Mouse (Mus musculus) neural tube, embryonic 14.5 days (tissue): ENCODE measurements around the gene Ufsp2. TPM values are rescaled to one million over a fixed set of nuclear protein-coding genes. Genes with fewer than 3 reads are reported as not detected.

ENCODE experiments used
- ATAC-seq: fragments of 200-750 bp; cut with Nextera tagmentation; 2 replicates; pipeline ENCODE4 v1.8.0; 2017; ENCODE audit warnings: low read depth, mild to moderate bottlenecking, moderate TSS enrichment, moderate library complexity
- H3K27ac ChIP-seq: fragments of 300-500 bp; sonication (generic); 2 replicates; pipeline ENCODE4 v1.5.1; 2014; ENCODE audit warnings: low read depth, mild to moderate bottlenecking, control low read depth, low read length, moderate library complexity, mixed read lengths
- H3K27me3 ChIP-seq: fragments of 300-500 bp; sonication (generic); 2 replicates; pipeline ENCODE4 v1.6.1; 2014; ENCODE audit warnings: low read length; ENCODE audit not compliant: control insufficient read depth, insufficient read depth
- H3K36me3 ChIP-seq: fragments of 300-500 bp; sonication (generic); 2 replicates; pipeline ENCODE4 v1.6.1; 2014; ENCODE audit warnings: low read length, mixed read lengths; ENCODE audit not compliant: control insufficient read depth, insufficient read depth
- H3K4me1 ChIP-seq: fragments of 300-500 bp; sonication (generic); 2 replicates; pipeline ENCODE4 v1.6.1; 2014; ENCODE audit warnings: low read length; ENCODE audit not compliant: control insufficient read depth, insufficient read depth
- H3K4me2 ChIP-seq: fragments of 300-500 bp; sonication (generic); 2 replicates; pipeline ENCODE4 v1.6.1; 2014; ENCODE audit warnings: mild to moderate bottlenecking, low read depth, low read length, control low read depth
- H3K4me3 ChIP-seq: fragments of 300-500 bp; sonication (generic); 2 replicates; pipeline ENCODE4 v1.5.1; 2014; ENCODE audit warnings: low read depth, low read length, control low read depth, mixed read lengths
- H3K9ac ChIP-seq: fragments of 300-500 bp; sonication (generic); replicated peaks from 2 replicates; pipeline ENCODE4 v1.6.1; 2014; ENCODE audit warnings: low read depth, mild to moderate bottlenecking, control low read depth, low read length, mixed read lengths
- H3K9me3 ChIP-seq: fragments of 300-500 bp; sonication (generic); 2 replicates; pipeline ENCODE4 v1.6.1; 2016; ENCODE audit warnings: low read length; ENCODE audit not compliant: control insufficient read depth
- WGBS: fragments of 180-500 bp; shearing (Covaris S2); extraction: QIAGEN DNeasy Blood & Tissue Kit; methylation state at CpG from one replicate; pipeline ENCODE4 v1.1.7; 2014; 5-methylcytosine and 5-hydroxymethylcytosine counted together
- polyA plus RNA-seq: library from polyadenylated mRNA; unstranded; fragments of >200 nt; fragmentation: Nextera tagmentation; extraction: Ambion mirVana; gene quantifications from 2 replicates; pipeline ENCODE4 v1.2.1, GENCODE M21; 2014

Gene Ufsp2
- polyA plus RNA-seq, 1 experiment from 2014 or later = 69.6 TPM

GRCm38 (mm10) chr8:46007050-46007672 is 31.8 kb downstream of the Ufsp2 start:
- H3K4me1 ChIP-seq = 0 out of 2 replicates have a peak, but pooled peaks cover 3% of the 10 kb centered on the region
- no peak overlapping the region for H3K9ac ChIP-seq
- H3K27me3 ChIP-seq = no peaks in the 10 kb centered on the region
- no peak overlapping the region for H3K4me3 ChIP-seq
- no peak for ATAC-seq
- H3K9me3 ChIP-seq = no peaks in the 10 kb centered on the region
- no peak overlapping the region for H3K27ac ChIP-seq
- no peak overlapping the region for H3K4me2 ChIP-seq
- H3K36me3 ChIP-seq = no peaks in the 10 kb centered on the region
- 53% methylated on average over 3 of the region's 3 CpGs for WGBS

- no peaks in the 10 kb centered on the region for H3K36me3 ChIP-seq
- ATAC-seq = peak; percentile 17; the same call in 1 of the 2 replicates
- H3K4me1 ChIP-seq = 0 out of 2 replicates have a peak, but pooled peaks cover 3% of the 10 kb centered on the region
- 58% methylated on average over 2 of the region's 2 CpGs for WGBS
- H3K27ac ChIP-seq = no peak overlapping the region
- no peak overlapping the region for H3K9ac ChIP-seq
- no peaks in the 10 kb centered on the region for H3K9me3 ChIP-seq
- H3K4me2 ChIP-seq = peak overlapping the region; percentile 17; the same call in 1 of the 2 replicates
- no peaks in the 10 kb centered on the region for H3K27me3 ChIP-seq
- H3K4me3 ChIP-seq = no peak overlapping the region
These were observed 35.0 kb downstream of the Ufsp2 start for GRCm38 (mm10) chr8:46010306-46010705.

- peak overlapping the region; percentile 17; the same call in 1 of the 2 replicates for H3K4me2 ChIP-seq
- H3K9ac ChIP-seq = no peak overlapping the region
- ATAC-seq = peak; percentile 61
- no peak overlapping the region for H3K27ac ChIP-seq
- no peaks in the 10 kb centered on the region for H3K27me3 ChIP-seq
- H3K9me3 ChIP-seq = no peaks in the 10 kb centered on the region
- WGBS = 25% methylated on average over 17 of the region's 17 CpGs
- 0 out of 2 replicates have a peak, but pooled peaks cover 3% of the 10 kb centered on the region for H3K4me1 ChIP-seq
- no peak overlapping the region for H3K4me3 ChIP-seq
- no peaks in the 10 kb centered on the region for H3K36me3 ChIP-seq
These were observed 35.7 kb downstream of the Ufsp2 start for GRCm38 (mm10) chr8:46010746-46011680.

GRCm38 (mm10) chr8:46022203-46022602 is 46.9 kb downstream of the Ufsp2 start:
- Histone ChIP-seq H3K4me3 (no peak overlapping the region), H3K9me3 (no peaks in the 10 kb centered on the region), H3K36me3 (no peaks in the 10 kb centered on the region), H3K27ac (no peak overlapping the region), H3K9ac (no peak overlapping the region), H3K4me2 (no peak overlapping the region), H3K4me1 (no peaks in the 10 kb centered on the region), H3K27me3 (no peaks in the 10 kb centered on the region)
- ATAC-seq = no peak
- WGBS = 85% methylated on average over 9 of the region's 9 CpGs

- no peak overlapping the region for H3K4me3 ChIP-seq
- H3K36me3 ChIP-seq = no peaks in the 10 kb centered on the region
- ATAC-seq = no peak
- H3K9me3 ChIP-seq = no peaks in the 10 kb centered on the region
- H3K9ac ChIP-seq = no peak overlapping the region
- H3K4me2 ChIP-seq = no peak overlapping the region
- no peak overlapping the region for H3K27ac ChIP-seq
- no peaks in the 10 kb centered on the region for H3K27me3 ChIP-seq
- no peaks in the 10 kb centered on the region for H3K4me1 ChIP-seq
- WGBS = 91% methylated on average over 9 of the region's 9 CpGs
These were observed 47.4 kb downstream of the Ufsp2 start for GRCm38 (mm10) chr8:46022758-46023157.

GRCm38 (mm10) chr8:46024392-46024791 is 49.1 kb downstream of the Ufsp2 start:
- 43% methylated on average over 4 of the region's 4 CpGs for WGBS
- Histone ChIP-seq H3K27me3 (no peaks in the 10 kb centered on the region), H3K4me3 (no peak overlapping the region), H3K9ac (no peak overlapping the region), H3K4me1 (no peaks in the 10 kb centered on the region), H3K4me2 (no peak overlapping the region), H3K27ac (no peak overlapping the region), H3K9me3 (no peaks in the 10 kb centered on the region), H3K36me3 (no peaks in the 10 kb centered on the region)
- no peak for ATAC-seq

GRCm38 (mm10) chr8:46036217-46036616 is 60.9 kb downstream of the Ufsp2 start:
- ATAC-seq = no peak
- WGBS = 82% methylated on average over 11 of the region's 11 CpGs
- H3K4me3 ChIP-seq = no peak overlapping the region
- no peak overlapping the region for H3K27ac ChIP-seq
- no peaks in the 10 kb centered on the region for H3K9me3 ChIP-seq
- no peak overlapping the region for H3K9ac ChIP-seq
- no peak overlapping the region for H3K4me2 ChIP-seq
- H3K27me3 ChIP-seq = no peaks in the 10 kb centered on the region
- no peaks in the 10 kb centered on the region for H3K4me1 ChIP-seq
- H3K36me3 ChIP-seq = peaks cover 7% of the 10 kb centered on the region; the same call in 1 of the 2 replicates

- no peak overlapping the region; the same call in 1 of the 2 replicates for H3K27ac ChIP-seq
- no peak overlapping the region for H3K4me3 ChIP-seq
- no peaks in the 10 kb centered on the region for H3K4me1 ChIP-seq
- no peak overlapping the region for H3K4me2 ChIP-seq
- no peaks in the 10 kb centered on the region for H3K9me3 ChIP-seq
- WGBS = 37% methylated on average over 1 of the region's 1 CpGs
- H3K27me3 ChIP-seq = no peaks in the 10 kb centered on the region
- peaks cover 12% of the 10 kb centered on the region for H3K36me3 ChIP-seq
- H3K9ac ChIP-seq = no peak overlapping the region
- ATAC-seq = no peak
These were observed 64.3 kb downstream of the Ufsp2 start for GRCm38 (mm10) chr8:46039666-46040065.

- H3K27ac ChIP-seq = peak overlapping the region; percentile 62; the same call in 1 of the 2 replicates
- H3K9me3 ChIP-seq = no peaks in the 10 kb centered on the region
- no peaks in the 10 kb centered on the region for H3K27me3 ChIP-seq
- 60% methylated on average over 13 of the region's 13 CpGs for WGBS
- no peak overlapping the region for H3K9ac ChIP-seq
- no peak overlapping the region for H3K4me2 ChIP-seq
- H3K4me3 ChIP-seq = no peak overlapping the region
- ATAC-seq = no peak; the same call in 1 of the 2 replicates
- H3K4me1 ChIP-seq = no peaks in the 10 kb centered on the region
- peaks cover 14% of the 10 kb centered on the region for H3K36me3 ChIP-seq
These were observed 64.9 kb downstream of the Ufsp2 start for GRCm38 (mm10) chr8:46040260-46040659.
